Mouse (Mus musculus): ENCODE measurements around the gene Msi2.
A peak's percentile ranks its signal among the peaks of the same experiment; 100 is the strongest.

The Msi2 gene

DNA sequence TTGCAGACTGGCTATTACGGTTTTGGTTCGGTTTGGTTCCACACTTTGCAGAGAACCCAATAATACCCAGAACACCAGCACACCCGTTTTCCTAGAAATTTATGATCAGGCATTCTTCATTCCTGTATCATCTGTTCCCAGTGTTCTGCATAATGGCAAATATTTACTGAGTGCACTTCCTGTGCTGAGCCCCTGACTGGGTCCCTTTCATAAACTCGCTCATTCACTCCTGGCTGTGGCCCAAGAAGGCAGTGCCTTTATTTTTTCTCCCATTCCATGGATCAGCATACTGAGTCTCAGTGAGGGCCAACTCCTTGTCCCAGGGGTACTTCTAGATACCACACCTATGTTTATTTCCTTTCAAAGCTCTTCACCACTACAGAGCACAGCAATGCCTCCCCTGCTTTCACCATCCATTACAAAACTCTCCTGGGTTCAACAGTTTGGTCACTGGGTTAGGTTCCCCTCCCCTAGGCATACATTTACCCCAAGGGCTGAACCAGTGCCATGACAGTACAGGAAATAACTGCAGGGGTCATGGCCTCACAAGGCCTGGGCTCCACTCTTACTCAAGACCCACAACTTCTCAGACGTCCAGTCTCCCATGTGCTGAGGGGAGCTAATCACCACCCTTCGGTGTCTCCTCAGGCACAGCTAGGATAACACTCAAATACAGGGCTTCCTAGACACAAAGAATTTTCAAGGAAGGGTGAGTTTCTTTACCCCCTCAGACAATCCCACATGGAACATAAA lies 160.3 kb downstream of the Msi2 start:
- DNase-seq = no peak

DNA sequence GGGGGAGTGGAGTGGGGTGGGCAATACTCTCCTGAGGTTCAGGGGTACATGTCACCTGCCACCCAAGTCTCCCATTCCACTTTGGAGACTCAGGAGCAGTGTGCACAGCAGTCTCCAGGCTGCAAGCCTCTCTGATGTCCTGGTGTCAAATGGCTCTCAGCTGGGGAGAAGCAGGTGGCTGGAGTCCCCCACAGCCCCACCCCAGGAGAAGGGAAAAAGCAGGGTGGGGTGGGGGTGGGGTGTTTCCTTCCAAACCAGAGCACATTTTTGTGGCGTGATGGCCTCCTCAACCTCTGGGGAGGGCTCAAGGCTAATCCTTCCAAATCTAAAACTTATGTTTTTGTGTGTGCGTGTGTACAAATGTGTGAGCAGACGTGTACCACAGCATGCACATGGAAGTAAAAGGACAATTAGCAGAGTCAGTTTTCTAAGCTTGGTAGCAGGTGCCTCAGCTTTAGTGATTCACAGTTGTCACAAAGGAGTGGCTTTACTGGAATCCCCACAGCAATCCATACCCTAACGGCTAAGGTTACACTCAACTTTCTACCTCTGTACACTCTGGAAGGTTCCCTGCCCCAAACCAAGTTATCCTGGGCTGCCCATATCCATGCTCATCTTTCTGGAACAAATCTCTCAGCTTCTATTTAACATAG lies 161.1 kb downstream of the Msi2 start:
- no peak for DNase-seq

DNA sequence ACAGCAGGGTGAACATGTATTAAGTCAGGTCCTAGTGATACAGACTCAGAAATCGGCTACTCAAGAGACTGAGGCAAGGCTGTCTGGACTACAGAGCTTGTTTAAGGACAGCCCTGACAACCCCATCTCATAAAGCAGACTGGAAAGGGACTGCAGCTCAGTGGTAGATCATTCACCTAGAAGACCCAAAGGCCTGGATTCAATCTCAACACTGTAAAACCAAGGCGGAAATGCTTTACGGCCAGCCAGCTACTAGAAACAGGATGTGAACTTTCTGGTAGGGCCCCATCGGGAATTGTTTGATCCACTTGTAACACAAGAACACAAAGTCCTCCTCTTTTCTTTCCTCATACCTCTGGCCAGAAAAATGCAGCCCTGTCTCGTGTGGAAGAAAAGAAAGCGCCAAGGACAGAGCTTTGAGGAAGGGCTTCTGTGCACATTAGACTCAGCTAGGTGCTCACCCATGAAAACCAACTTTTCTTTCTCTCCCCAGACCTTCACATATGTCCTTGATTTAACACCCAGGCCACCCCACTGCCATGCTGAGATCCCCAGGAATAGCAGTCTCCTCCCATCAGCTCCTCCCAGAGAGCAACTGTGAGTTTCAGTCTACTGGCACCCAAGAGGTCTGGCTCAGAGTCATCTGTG lies 162.3 kb downstream of the Msi2 start:
- no peak for DNase-seq

DNA sequence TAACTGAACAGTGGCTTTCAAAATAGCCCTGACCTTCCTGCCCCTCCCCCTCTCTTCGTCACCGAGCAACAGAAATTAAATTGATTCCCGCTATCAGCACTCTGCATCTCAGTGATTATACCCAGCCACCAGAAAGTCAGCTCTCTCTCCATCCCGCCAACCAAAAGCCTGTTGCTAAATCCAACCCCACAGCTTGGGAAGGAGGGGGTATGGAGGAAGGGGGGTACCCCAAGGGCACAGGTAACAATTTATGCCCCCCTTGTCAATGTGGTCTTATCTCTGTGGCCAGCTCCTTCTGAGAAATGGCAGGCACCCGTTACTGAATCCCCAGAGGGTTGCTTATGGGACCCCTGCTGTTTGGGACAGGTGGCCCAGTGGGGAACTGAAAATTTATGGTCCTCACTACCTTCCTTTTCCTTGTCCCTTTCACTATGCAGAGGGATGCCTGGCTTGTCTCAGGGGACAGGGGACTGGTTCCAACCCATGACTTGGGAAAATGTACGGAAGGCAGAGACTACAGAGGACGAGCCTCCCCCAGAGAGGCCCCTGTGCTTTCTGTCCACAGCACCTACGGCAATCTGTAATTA lies 163.0 kb downstream of the Msi2 start:
- no peak for DNase-seq

DNA sequence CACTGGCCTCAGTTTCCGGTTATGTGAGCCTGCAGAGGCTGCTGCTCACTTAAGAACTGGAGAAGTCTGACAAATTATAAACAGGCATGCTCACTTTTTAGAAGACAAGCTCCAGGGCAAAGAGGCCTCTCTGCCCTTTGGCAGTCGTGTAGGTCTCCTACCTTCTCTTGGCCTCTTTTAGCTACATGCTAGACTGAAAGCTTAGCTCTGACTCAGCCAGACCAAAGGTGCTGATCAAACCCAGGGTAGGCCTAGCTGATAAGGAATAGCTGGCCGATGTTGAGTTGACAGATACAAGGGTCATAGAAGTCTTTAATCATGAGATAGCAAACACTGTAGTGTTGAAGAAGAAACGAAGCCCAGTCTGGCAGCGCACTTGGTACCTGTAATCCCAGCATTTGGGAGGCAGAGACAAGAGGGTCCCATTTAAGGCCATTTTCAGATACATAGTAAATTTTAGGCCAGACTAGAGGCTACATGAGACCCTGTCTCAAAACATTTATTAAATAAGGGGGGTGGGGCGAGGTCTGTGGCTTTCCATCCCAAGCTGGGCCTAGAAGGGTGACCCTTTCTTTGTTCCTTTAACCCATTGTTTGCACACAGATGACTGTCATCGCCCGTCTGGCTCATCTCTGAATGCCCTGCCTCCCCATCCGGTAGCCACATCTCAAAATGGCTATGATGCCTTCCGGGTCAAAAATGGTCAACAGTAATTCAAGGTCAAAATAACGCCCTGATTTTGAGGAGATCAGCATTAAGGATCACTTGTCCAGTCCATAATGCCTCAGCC lies 164.6 kb downstream of the Msi2 start:
- DNase-seq = no peak

DNA sequence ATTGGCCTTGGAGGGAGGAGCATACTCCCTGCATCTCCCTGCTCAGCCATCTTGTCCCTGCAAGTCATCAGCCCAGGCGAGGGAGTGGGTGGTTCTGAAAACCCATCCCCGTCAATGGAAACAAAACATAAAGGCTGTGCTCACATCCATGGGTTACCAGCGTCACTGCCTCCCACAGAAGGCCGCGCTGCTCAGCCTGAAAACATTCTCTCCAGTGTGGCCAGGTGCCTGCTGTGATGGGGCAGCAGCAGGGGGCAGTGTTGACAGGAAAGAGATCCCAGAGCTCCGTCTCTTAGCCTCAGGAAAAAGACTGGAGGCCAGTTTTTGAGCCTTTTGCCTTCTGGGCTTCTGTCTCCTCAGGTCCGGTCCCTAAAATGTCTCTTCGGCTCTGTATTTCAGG lies 165.3 kb downstream of the Msi2 start:
- peak; percentile 81 for DNase-seq

DNA sequence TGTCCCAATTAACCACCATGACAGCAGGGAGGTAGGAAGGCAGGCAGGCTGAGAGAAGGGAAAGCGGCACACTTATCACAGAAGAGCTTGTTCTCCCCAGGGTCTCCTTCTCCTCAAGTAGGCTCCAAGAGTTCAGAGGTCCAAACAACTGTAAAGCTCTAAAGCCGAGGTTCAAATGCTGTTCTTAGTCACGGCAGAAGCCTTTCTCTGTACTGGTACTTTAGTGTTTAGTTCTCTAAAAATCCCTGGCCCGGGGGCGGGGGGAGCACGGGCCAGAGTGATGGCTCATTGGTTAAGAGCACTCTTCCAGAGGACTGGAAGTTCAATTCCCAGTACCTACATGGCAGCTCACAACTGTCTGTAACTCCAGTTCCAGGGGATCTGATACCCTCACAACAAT lies 165.9 kb downstream of the Msi2 start:
- DNase-seq = no peak

DNA sequence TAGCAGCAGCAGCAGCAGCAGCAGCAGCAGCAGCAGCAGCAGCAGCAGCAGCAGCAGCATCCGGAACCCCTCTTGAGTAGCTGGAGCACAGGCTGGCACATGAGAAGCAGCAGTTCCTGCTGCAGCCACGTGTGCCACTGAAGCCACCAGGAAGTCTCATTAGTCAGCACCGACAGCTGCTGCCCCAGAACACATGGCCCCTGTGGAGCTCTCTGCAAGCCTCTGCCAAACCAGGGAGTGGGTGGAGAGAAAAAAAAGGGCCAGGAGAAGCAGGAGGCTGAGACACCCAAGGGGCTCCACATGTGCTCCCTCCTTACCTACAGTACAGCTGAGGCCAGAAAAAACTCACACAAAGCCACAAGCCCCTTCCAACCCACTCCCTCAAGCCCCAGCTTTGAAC lies 167.3 kb downstream of the Msi2 start:
- peak; percentile 70 for DNase-seq

DNA sequence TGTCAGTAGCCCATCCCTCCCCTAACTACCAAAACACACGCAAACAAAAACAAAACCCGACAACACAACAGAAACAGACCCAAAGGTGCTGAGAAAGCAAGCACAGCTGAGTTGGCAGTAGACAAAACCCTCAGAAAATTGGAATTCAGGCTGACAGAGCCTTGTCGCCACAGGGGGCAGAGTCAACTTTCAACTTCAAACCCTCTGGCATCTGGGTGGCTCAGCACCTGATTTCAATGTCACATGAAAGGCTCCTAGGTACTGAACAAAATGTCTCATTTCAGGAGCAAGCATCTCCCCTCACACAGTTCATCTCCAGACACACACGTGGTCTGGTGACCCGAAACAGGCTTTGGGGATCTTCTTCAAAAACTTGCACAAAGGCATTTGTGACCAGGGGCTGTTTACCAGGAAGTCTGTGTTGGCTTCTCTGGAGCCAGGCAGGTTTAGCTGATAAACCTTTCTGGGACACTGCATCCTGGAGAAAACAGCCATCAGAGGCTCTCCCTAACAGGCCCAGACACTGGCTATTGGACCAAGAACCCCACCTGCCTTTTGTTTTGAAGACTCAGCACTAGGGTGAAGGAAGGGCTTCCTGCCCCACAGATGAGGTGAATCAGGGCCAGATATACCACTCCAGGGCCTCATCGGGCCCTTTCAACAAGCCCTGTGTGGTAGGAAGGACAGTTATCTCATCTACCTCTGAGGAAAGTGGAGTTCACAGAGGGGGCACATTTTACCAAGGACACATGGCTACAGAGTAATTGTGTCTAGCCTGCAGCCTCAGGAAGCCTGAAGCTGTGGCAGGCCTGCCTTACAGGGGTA lies 168.0 kb downstream of the Msi2 start:
- peak; percentile 53 for DNase-seq

DNA sequence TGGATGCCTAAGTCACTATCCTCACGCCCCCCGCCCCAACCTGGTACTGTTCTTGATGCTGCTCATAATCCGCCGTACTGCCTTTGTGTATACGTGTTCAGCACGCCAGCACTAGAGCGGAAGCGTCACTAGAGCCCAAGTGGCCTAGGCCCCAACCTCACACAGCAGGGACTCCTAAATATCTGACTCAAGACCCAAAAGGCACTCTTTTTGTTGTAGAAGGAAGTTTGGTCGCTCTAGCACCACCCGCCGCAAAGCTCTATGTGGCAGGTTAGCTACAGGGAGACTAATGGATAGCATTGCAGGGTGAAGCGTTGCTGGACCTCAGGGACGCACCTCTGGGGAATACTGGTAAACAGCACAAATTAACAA lies 168.8 kb downstream of the Msi2 start:
- DNase-seq = no peak

DNA sequence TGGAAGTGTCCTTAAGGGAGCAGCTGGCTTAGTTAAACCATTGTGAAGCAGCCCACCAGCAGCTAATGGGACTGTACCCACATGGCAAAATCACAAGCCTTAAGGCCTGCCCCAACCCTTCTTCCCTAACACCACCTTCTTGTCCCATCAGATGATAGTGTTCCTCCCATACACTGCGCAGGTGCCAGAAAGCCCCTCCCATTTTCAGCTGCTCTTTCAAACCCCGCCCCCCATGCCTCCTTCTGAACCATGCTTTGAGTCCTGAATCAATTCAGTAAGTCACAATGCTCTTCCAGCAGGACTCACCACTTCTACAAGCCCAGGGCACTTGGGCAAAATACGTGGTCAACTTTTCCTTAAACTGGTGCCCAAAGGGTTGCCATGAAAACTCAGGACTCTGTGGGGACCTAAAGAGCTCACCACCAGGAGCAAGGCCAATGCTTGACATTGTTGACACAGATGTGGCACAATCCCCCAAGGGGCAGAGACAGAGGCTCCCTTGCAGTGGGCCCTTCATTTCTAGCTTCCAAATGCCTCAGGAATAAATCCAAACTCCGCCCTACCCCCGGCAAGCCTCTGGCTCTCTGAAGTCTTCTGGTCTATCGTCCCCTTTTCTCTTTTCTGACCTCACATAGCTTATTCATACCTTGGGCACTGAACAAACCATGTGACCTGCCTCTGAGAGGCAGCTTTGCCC lies 169.3 kb downstream of the Msi2 start:
- DNase-seq = no peak

DNA sequence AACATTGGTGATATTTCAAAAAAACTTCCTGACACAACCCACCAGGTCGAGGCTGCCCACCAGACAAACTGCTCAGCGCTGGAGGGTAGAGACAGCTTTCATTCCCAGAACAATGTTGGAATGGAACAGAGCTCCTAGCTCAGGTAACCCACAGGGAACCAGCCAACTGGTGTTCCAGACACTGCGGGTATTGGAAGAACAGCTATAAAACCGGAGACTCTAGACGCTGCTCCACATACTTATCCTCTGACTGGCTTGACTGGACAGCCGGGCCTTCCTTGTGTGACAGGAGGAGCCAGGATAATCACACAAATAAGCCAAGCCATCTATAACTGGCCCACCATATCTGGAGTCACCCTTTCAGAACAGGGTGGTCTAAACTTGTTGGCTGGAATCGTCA lies 169.9 kb downstream of the Msi2 start:
- DNase-seq = no peak

DNA sequence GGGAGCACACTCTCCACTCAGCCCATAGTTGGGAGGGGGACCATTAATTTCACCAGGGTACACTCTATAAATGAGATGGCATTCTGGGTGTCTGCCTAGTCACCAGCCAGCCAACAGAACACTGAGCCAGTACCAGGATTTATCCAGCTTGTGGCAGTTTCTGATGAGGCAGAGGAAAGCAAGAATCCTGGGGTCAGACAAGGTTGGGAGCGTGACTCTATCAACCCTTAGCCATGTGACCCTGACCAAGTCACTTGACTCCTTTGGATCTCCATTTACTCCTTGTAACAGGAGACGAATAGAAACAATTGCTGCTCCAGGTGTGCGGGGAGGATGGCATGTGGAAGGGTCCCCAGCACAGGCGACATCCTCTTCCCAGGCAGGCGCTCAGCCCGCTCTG lies 174.5 kb downstream of the Msi2 start:
- DNase-seq = no peak

DNA sequence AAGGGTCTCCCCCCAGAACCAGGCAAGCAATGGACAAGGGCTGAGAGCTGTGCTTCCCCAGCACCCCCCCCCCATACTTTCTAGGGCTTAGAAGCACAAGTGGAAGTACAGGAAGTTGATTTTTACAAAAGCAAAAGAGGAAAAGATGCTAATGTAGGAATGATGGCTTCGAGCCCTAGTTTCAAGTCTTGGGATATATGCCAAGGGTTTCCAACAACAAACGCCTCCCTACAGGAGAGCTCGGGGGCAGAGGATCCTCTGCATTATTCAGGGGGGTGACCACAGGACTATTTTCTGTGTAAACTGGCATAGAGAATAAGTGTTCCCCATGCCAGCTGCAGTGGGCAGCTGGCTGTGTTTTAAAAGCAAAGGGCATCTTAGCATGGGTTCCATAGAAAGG lies 175.5 kb downstream of the Msi2 start:
- no peak for DNase-seq

DNA sequence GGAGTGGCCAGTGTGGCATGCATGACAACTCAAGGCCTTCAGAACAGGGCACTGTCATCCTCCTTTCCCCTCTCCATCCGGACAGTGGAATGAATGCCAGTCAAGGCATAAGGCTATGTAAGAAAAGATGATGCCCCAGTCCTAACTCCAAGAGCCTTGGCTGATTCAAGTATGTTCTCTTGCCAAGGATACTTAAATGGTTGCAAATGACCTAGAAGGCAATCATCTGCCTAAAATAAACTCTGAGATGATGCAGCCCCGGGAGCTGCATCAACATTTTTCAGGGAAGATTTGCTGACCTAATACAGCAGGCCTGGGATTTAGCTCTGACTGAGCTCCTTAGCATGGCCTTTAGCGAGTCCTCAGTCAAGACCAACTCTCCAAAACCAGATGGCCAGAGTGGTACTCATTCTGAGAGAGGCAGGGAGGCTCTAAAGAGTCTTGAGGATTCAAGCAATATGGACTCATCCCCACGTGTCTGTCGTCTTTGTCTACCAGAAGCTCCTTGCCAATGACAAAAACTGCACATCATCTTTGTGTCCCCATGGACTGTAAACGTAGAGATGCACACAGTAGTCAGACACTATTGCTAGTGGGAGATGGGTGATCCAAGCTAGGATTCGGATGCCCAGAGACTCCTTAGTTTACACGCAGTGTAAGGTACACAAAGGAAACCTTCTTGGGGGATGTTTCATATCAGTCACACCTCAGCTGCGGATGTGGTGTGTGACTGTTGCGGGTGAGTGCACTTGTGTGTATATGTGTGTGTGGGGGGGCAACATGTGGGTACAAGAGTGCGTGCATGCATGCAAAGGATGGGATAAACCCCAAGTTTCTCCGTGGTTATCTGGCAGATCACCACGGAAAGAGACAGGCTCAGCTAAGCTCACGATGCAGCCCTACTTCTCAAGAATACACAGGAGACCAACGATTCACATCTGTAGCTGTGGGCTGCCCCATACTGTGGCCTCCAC lies 176.4 kb downstream of the Msi2 start:
- no peak for DNase-seq

DNA sequence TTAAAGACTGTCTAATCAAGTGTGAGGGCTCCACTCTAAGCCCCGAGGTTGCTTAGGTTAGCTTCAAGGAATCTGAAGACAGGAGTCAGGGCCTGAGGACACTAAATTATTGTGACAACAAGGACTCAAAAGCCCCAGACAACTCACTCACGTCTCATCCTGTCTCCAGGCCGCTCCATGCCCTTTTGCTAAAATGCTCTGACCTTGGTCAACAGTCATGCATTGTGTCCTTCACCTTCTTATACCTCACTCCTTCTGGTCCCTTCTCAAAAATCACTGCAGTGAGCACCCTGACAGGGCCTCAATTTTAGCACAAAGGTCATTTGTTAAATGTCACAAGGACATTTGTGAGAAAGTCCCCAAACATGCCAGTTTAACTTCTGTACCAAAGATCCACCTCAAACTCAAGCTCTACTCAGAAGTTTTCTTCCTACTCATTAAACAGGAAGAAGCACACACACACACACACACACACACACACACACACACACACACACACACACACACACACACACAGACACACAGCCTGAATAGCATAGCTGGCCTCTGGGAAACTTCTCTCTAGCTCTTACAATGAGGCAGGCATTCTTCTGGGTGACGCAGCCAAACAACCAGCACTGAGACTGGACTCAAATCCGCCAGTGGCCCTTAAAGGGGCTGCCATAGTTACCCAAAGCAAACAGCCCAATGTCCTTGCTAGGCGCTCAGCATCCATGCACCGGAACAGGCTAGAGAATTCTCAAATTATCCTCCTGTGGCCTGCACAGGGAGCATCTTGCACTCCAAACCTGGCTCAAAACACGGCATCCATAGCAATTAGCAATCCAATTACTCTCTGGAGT lies 178.5 kb downstream of the Msi2 start:
- no peak for DNase-seq

DNA sequence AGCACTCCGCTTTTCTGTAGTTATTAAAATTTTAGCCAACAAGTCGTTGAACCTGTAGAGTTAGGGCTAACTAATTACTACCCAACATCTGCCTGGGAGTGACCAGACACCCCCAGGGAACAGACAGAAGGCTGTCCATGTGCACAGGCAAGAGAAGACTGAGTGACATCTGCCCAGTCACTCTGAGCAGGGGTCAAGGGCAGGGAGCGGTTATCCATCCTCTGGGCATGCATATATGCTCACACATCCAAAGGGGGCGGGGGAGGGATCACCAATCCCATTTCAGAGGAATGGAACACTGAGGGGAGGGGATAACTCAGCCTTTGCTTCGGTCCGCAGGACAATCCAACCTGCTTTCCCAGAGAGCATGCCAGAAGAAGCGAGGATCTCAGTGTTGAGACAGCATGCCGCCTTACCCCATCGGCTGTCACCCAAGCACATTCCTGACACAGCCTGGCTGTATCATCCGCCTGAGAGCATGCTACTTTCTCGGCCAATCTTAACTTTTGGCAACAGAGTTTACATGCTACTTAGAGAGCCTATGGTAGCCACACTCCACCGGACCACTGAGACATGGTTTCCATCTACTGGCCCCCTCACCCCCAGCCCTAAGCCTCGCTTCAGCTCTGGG lies 179.5 kb downstream of the Msi2 start:
- DNase-seq = no peak

DNA sequence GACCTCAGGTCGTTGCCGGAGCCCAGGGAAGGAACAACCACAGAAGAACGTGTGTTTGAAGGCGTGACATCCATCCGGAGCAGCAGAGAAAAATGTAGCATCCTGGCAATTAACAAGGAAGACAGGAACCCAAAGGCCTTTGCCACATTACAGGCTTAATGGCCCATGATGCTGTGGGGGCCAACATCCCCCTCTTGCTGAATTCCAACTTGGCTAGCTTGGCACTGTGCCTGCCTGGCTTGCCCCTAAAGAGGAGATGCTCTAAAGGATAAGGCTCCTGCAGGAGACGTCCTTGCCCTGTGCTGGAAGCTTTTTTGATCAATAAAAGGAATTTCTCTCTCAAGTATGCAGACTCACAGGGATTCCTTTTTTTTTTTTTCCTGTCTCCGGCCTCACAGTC lies 181.0 kb downstream of the Msi2 start:
- DNase-seq = no peak

DNA sequence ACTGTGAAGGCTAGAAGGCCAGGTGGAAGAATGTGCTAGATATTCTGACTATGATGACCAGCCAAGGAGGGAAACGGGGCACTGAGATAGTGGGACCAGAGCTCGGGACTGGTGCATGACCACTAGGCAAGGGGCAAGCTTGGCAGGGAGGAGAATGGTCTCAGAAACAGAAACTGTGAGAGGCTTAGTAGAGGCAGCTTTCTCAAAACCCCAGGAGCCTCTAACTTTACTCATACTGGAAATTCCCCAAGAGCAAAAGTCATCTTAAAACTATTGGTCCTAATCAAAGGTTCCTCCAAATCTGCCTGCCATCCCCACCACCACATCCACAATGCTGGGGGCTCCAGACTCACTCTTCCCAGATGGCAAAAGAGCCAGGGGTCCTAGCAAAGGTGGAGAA lies 181.5 kb downstream of the Msi2 start:
- DNase-seq = no peak

Data from thymus, postnatal 25 days (tissue).